Mouse (Mus musculus) embryonic facial prominence, embryonic 11.5 days (tissue): ENCODE results near the gene Nnat. TPM values are rescaled to one million over a fixed set of nuclear protein-coding genes. Genes with fewer than 3 reads are reported as not detected.

Experiments
- ATAC-seq: fragments of 200-750 bp; cut with Nextera tagmentation; replicated peaks from 2 replicates; pipeline ENCODE4 v1.8.0; 2017; ENCODE audit warnings: low read depth; ENCODE audit not compliant: insufficient number of reproducible peaks, low FRiP score, low TSS enrichment
- DNase-seq: peaks from one replicate; pipeline ENCODE4 v3.0.0-alpha.2; 2015; ENCODE audit warnings: low spot score
- H3K27ac ChIP-seq: fragments of 300-500 bp; sonication (generic); replicated peaks from 2 replicates; pipeline ENCODE4 v1.5.1; 2014; ENCODE audit warnings: mild to moderate bottlenecking, low read depth, low read length, control low read depth
- H3K27me3 ChIP-seq: fragments of 300-500 bp; sonication (generic); 2 replicates; pipeline ENCODE4 v1.6.1; 2014; ENCODE audit warnings: mild to moderate bottlenecking, low read length, moderate library complexity, mixed read lengths; ENCODE audit not compliant: control insufficient read depth, insufficient read depth
- H3K36me3 ChIP-seq: fragments of 300-500 bp; sonication (generic); replicated peaks from 2 replicates; pipeline ENCODE4 v1.6.1; 2014; ENCODE audit warnings: low read depth, mild to moderate bottlenecking, low read length, moderate library complexity, mixed read lengths; ENCODE audit not compliant: control insufficient read depth, insufficient read depth
- H3K4me1 ChIP-seq: fragments of 300-500 bp; sonication (generic); 2 replicates; pipeline ENCODE4 v1.6.1; 2014; ENCODE audit warnings: low read length, mixed read lengths; ENCODE audit not compliant: control insufficient read depth, insufficient read depth
- H3K4me2 ChIP-seq: fragments of 300-500 bp; sonication (generic); 2 replicates; pipeline ENCODE4 v1.6.1; 2014; ENCODE audit warnings: low read depth, mild to moderate bottlenecking, control low read depth, low read length, moderate library complexity
- H3K4me3 ChIP-seq: fragments of 300-500 bp; sonication (generic); 2 replicates; pipeline ENCODE4 v1.5.1; 2014; ENCODE audit warnings: low read depth, low read length, control low read depth
- H3K9ac ChIP-seq: fragments of 300-500 bp; sonication (generic); replicated peaks from 2 replicates; pipeline ENCODE4 v1.6.1; 2014; ENCODE audit warnings: mild to moderate bottlenecking, control low read depth, low read length
- H3K9me3 ChIP-seq: fragments of 300-500 bp; sonication (generic); replicated peaks from 2 replicates; pipeline ENCODE4 v1.6.1; 2016; ENCODE audit warnings: mild to moderate bottlenecking, low read length, inconsistent platforms, mixed read lengths; ENCODE audit not compliant: control insufficient read depth
- WGBS: fragments of 180-500 bp; shearing (Covaris S2); extraction: QIAGEN DNeasy Blood & Tissue Kit; methylation state at CpG from one replicate; pipeline ENCODE4 v1.1.7; 2014; 5-methylcytosine and 5-hydroxymethylcytosine counted together
- polyA plus RNA-seq: library from polyadenylated mRNA; unstranded; fragments of >200 nt; fragmentation: Nextera tagmentation; extraction: Ambion mirVana; gene quantifications from 2 replicates; pipeline ENCODE4 v1.2.1, GENCODE M21; 2014

Gene Nnat
- polyA plus RNA-seq, 1 experiment from 2014 or later: 1,482 TPM

DNA sequence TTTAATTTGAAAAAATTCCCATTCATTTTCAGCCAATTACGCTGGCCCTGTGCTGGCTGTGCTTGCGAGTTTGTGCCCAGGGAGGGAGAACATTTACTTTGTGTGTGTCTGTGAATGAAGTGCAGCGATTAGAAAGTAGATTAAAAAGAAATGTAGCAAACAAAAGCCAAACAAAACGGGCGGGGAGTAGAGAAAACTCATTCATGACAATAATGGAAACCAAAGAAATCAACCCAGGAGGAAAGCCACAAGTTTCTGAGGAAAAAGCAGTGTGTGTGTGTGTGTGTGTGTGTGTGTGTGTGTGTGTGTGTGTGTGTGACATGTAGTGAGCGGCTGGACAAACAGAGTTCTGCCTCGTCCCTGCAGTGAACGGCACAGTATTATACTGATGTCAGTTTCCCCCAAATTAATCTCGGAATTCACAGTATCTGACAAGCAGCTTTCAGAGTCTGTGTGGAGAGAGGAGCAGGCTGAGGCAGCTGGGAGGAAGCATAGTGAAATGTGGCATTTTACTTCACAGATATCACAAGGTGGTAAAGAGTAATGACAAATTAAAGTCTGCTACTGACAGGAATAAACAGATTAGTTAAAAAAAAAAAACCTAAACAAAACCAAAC, 18.8 kb upstream of the Nnat start:
- Histone ChIP-seq H3K4me2 (no peak overlapping the region), H3K4me3 (no peak overlapping the region), H3K27ac (peak overlapping the region; percentile 54), H3K36me3 (no peaks in the 10 kb centered on the region), H3K4me1 (peaks cover 14% of the 10 kb centered on the region), H3K9me3 (no peaks in the 10 kb centered on the region), H3K27me3 (no peaks in the 10 kb centered on the region), H3K9ac (no peak overlapping the region)
- ATAC-seq: no peak
- DNase-seq: no peak
- WGBS: 36% methylated on average over 9 of the region's 9 CpGs

DNA sequence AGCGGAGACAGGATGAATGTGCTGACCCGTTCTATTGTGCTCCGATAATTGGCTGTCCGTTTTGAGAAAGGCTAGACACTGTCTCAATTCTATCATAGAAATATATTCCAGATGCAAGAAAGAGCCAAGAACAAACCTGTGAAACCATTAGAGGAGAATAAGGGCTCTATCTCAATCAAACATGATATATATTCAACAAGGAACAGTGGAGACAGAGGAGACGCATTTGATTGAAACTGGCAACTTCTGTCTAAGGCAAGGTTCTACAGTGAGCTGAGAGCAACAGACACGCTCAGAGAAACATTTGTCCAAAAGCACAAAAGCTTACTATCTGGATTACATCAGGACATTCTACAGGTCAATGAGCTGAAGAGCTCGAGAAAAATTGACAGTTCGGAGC, 18.2 kb upstream of the Nnat start:
- Histone ChIP-seq H3K9me3 (no peaks in the 10 kb centered on the region), H3K4me3 (no peak overlapping the region), H3K27ac (peak overlapping the region; percentile 48), H3K36me3 (no peaks in the 10 kb centered on the region), H3K9ac (no peak overlapping the region), H3K4me2 (no peak overlapping the region), H3K27me3 (no peaks in the 10 kb centered on the region), H3K4me1 (peaks cover 13% of the 10 kb centered on the region)
- 43% methylated on average over 8 of the region's 8 CpGs for WGBS
- no peak for ATAC-seq
- DNase-seq: no peak

DNA sequence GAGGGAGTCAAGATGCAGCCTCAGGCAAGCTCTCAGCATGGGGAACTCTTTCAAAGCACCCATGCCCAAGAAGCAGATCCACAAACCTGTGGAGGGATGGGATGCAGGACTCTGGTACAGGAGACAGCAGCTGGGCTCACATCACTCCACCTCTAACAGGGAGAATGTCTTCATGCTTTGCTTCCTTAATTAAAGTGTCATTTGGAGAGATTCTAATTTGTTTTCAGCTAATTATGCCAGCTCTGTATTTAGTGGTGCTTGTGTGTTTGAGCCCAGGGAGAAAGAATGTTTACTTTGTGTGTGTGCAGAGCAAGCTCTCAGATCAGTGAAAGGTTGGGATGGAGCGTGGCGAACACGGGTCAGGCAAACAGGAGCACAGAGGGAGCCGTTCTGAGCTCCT, 17.5 kb upstream of the Nnat start:
- Histone ChIP-seq H3K9me3 (no peaks in the 10 kb centered on the region), H3K9ac (no peak overlapping the region), H3K36me3 (no peaks in the 10 kb centered on the region), H3K27me3 (no peaks in the 10 kb centered on the region), H3K4me3 (no peak overlapping the region), H3K4me1 (peaks cover 7% of the 10 kb centered on the region), H3K27ac (peak overlapping the region; percentile 48; the same call in 1 of the 2 replicates), H3K4me2 (no peak overlapping the region)
- ATAC-seq (no peak), DNase-seq (no peak)
- 49% methylated on average over 4 of the region's 4 CpGs for WGBS

DNA sequence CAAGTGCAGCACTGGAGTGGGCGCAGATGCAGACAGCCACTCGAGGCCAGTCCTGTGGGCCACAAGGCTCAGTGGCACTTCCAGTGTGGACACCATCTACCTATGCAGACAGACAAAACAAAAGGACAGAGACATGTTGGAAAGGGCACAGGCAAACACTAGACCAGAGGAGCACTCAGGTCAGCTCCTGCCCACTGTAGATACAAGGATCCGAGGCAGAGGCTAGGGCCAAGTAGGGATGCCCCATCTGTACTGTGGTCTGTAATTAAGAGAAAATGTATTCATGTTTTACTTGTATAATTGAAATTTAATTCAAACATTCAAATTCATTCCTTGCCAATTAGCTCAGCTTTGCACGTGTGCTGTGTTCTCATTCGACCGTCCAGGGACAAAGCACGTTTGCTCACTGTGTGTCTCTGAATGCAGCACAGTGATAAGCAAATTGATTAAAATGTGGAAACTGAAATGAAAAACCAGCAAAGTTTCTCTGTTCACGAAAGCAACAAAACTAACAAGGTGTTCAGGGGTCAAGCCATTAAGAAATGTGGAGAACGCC, 15.5 kb upstream of the Nnat start:
- Histone ChIP-seq H3K9me3 (no peaks in the 10 kb centered on the region), H3K27ac (no peak overlapping the region), H3K36me3 (no peaks in the 10 kb centered on the region), H3K27me3 (no peaks in the 10 kb centered on the region), H3K9ac (no peak overlapping the region), H3K4me1 (peaks cover 7% of the 10 kb centered on the region), H3K4me2 (no peak overlapping the region), H3K4me3 (no peak overlapping the region)
- DNase-seq (no peak), ATAC-seq (no peak)
- WGBS: 79% methylated on average over 9 of the region's 9 CpGs

DNA sequence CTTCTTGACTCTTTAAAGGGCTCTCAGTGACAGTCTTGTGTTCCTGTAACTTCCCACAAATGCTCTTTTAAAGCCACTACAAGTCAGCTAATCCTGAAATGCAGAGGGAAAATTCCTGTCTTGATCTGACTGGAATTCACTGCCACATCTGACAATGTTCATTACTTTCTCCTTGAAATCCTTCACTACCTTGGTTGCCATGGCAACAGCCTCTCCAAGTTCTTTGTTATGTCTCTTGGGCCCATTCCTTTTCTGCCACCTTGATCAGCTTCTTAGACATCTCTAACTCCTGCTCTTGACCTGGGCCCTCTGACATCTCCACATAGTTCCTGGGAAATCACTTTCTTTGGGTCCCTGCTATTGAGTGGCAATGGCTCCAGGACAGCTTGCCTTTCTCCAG, 13.2 kb upstream of the Nnat start:
- H3K4me3 ChIP-seq: no peak overlapping the region
- no peak for ATAC-seq
- no peak for DNase-seq
- no peaks in the 10 kb centered on the region for H3K9me3 ChIP-seq
- H3K36me3 ChIP-seq: no peaks in the 10 kb centered on the region
- no peak overlapping the region for H3K9ac ChIP-seq
- H3K4me1 ChIP-seq: peaks cover 7% of the 10 kb centered on the region
- H3K27me3 ChIP-seq: no peaks in the 10 kb centered on the region
- no peak overlapping the region for H3K27ac ChIP-seq
- H3K4me2 ChIP-seq: no peak overlapping the region

DNA sequence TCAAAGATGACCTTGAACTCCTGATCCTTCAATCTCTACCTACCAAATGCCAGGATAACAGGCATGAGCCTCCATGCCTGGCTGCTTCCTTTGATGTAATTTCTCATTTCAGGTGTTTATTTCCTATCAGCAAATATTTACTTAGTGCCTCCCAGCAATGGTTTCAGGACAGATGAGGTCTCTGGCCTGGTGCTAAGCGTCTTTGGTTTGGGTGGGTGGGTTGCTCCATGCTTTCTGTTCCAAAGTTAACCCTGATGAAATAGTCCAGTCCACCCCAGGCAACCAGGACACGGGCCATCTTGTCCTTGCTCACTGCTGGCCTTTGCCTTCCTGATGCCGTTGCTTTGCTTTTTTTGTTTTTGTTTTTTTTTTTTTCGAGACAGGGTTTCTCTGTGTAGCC, 9.6 kb upstream of the Nnat start:
- no peak overlapping the region for H3K4me3 ChIP-seq
- peaks cover 2% of the 10 kb centered on the region for H3K4me1 ChIP-seq
- WGBS: 81% methylated on average over 4 of the region's 4 CpGs
- H3K4me2 ChIP-seq: no peak overlapping the region
- no peak overlapping the region for H3K27ac ChIP-seq
- H3K9me3 ChIP-seq: no peaks in the 10 kb centered on the region
- no peaks in the 10 kb centered on the region for H3K36me3 ChIP-seq
- DNase-seq (no peak), ATAC-seq (no peak)
- no peaks in the 10 kb centered on the region for H3K27me3 ChIP-seq
- H3K9ac ChIP-seq: no peak overlapping the region

DNA sequence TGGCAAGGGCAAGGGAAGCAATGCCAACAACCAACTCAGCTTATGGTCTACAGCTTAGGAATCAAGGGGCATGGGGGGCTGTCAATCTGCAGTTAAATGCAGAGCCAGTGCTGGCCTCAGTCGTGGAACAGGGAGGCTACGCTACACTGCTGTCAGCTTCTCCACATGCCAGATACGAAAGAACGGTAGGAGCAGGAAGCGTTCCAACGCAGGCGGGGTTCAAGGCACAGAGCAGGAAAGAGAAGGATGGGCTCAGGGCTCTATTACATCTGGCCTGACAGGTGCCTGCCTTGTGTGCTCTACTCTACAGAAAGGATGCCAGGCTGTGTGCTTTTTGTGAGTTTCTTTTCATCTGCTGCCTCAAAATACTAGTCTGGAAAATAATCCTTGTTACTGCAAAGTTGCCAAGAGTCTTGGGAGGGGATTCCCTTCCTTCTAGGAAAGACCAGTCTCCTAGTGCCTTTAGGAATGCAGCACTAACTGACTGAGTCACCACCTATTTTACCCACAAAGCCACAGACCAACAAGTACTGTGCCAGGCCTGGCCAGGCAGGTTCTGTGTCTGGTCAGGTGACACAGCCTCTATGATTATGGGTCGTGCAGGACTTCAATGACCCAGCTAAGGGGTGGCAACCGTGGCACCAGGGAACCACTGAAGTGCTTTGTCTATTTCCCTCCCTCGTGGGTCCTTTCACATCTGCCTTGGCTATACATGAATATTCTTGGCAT, 7.6 kb upstream of the Nnat start:
- Histone ChIP-seq H3K4me1 (no peaks in the 10 kb centered on the region; the same call in none of the 2 replicates), H3K36me3 (peaks cover 5% of the 10 kb centered on the region; the same call in 1 of the 2 replicates), H3K4me3 (no peak overlapping the region), H3K9ac (no peak overlapping the region), H3K4me2 (no peak overlapping the region), H3K27ac (no peak overlapping the region), H3K27me3 (no peaks in the 10 kb centered on the region), H3K9me3 (no peaks in the 10 kb centered on the region)
- ATAC-seq: no peak
- 77% methylated on average over 10 of the region's 10 CpGs for WGBS
- no peak for DNase-seq

DNA sequence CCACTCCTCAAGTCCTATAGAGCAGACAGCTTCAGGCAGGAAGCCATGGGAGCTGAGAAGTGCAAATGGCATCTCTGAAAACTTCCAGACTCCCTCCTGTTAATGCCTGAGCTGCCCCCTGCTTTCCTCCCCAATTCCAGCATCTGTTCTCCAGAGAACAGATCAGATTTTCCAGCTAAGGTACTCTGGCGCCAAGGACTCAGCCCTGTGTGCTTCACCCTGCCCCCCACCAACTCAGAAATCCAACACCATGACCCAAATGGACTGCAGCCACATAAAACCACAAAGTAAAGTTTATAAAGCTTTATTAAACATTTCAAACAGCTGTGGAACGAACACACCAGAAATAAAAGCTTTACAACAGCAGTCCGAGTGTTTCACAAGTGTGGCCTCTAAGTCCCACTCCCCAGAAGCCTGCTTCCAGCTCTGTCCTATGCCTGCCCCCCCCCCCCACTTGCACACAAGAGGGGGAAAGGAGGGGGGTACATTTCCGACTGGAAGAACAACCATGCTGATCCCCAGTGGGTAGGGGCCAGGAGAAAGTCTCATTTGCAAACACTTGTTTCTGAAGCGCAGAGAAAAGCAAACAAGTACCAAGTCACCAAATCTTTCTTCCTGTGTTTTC, 3.7 kb upstream of the Nnat start:
- DNase-seq: peak; percentile 69
- 48% methylated on average over 5 of the region's 5 CpGs for WGBS
- ATAC-seq: no peak; the same call in 1 of the 2 replicates
- Histone ChIP-seq H3K4me2 (0 out of 2 replicates have a peak overlapping the region, but pooled peaks have one; percentile 4), H3K27me3 (no peaks in the 10 kb centered on the region), H3K27ac (peak overlapping the region; percentile 81), H3K9me3 (peaks cover 10% of the 10 kb centered on the region; the same call in 1 of the 2 replicates), H3K4me3 (no peak overlapping the region), H3K36me3 (peaks cover 8% of the 10 kb centered on the region), H3K4me1 (no peaks in the 10 kb centered on the region; the same call in 1 of the 2 replicates), H3K9ac (no peak overlapping the region)
